Mouse (Mus musculus): Measurements from ENCODE around the gene Crat. TPM values are rescaled to one million over a fixed set of nuclear protein-coding genes. Genes with fewer than 3 reads are reported as not detected.

The Crat gene
- polyA plus RNA-seq, 1 experiment from 2014 or later = 64.3 TPM

DNA sequence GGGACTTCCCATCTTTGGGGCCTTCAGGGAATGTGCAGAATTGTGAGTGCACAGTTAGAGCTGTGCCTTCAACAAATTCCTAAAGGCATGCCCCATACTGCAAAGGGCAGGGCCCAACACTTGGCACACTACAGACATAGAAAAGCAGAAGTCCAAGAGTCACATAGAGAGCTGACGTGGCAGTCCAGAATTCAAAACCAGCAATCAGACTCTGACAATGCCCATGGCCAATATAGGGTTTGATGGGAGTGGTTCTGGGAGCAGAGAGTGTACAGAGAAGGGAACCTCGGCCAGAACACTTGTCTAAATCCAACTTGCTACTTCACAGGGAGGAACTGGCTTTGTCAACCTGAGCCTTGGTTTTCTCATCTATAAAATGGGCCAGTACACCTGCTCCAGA lies 8.4 kb downstream of the Crat start:
- no peak overlapping the region for H3K27ac ChIP-seq (ENCODE audit: low read depth)
- H3K4me2 ChIP-seq (ENCODE audit: low read depth, low read length) = no peak overlapping the region
- no peak overlapping the region for H3K9ac ChIP-seq (replicated peaks)
- no peak overlapping the region for H3K4me3 ChIP-seq (ENCODE audit: low read depth, low read length)
- H3K4me1 ChIP-seq (ENCODE audit: insufficient read depth) = peaks cover 10% of the 10 kb centered on the region
- ATAC-seq = no peak
- DNase-seq = no peak
- peaks cover 77% of the 10 kb centered on the region for H3K36me3 ChIP-seq (replicated peaks; ENCODE audit: insufficient read depth, low read length)
- no peaks in the 10 kb centered on the region for H3K27me3 ChIP-seq (ENCODE audit: insufficient read depth, low read length)
- WGBS (ENCODE audit: insufficient replicate concordance) = 71% methylated on average over 2 of the region's 2 CpGs
- no peaks in the 10 kb centered on the region for H3K9me3 ChIP-seq (ENCODE audit: low read length)
- TF ChIP-seq EP300 (IDR thresholded peaks at IDR 0.05; ENCODE audit: low read depth) (no peak), CTCF (IDR thresholded peaks at IDR 0.05; ENCODE audit: low read depth) (no peak)

DNA sequence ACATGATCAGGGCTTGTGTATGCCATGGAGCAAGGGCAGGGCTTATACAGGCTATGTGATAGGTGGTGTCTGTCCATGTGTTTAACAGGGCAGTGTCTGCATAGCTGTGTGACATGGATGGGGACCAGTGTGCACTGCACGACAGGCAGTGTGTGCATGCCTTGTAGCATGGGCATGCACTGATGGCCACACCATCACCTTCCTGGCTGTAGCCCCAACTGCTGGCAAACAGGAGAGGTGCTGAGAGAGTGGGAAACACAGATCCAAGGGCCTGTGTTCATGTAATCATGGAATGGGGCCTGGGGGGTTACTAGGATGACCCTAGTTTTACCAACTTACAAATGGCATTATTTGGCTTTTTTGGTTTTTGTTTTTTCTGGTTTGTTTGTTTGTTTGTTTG lies 11.7 kb downstream of the Crat start:
- 80% methylated on average over 1 of the region's 1 CpGs for WGBS (ENCODE audit: insufficient replicate concordance)
- Histone ChIP-seq H3K27me3 (ENCODE audit: insufficient read depth, low read length) (no peaks in the 10 kb centered on the region), H3K9me3 (ENCODE audit: low read length) (no peaks in the 10 kb centered on the region), H3K4me3 (ENCODE audit: low read depth, low read length) (no peak overlapping the region), H3K4me2 (ENCODE audit: low read depth, low read length) (no peak overlapping the region), H3K9ac (replicated peaks) (no peak overlapping the region), H3K4me1 (ENCODE audit: insufficient read depth) (peaks cover 4% of the 10 kb centered on the region), H3K36me3 (replicated peaks; ENCODE audit: insufficient read depth, low read length) (peaks cover 68% of the 10 kb centered on the region), H3K27ac (ENCODE audit: low read depth) (no peak overlapping the region)
- TF ChIP-seq CTCF (IDR thresholded peaks at IDR 0.05; ENCODE audit: low read depth) (no peak), EP300 (IDR thresholded peaks at IDR 0.05; ENCODE audit: low read depth) (no peak)
- ATAC-seq (no peak), DNase-seq (no peak)

DNA sequence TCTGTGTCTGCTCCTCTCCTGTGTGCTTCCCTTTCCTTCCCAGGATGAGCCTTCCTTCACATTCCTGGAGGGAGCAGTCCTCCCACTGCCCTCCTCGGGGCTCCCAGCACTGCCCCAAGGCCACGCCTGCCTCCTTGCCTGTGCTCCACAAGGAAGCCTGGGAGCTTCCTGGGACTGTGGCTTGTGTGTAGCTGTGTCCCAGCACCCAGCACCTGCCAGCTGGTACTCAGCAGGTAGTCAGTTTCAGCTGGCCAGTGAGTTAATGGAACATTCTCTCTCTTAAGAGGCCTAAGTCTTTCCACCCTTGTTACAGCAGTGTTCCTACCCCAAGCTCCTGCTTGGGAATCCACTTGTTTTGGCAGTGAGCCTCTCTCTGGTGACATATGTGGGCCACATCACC lies 12.8 kb downstream of the Crat start:
- H3K4me3 ChIP-seq (ENCODE audit: low read depth, low read length) = no peak overlapping the region
- no peak overlapping the region for H3K27ac ChIP-seq (ENCODE audit: low read depth)
- H3K9me3 ChIP-seq (ENCODE audit: low read length) = no peaks in the 10 kb centered on the region
- ATAC-seq (no peak), DNase-seq (no peak)
- no peak overlapping the region for H3K4me2 ChIP-seq (ENCODE audit: low read depth, low read length)
- WGBS (ENCODE audit: insufficient replicate concordance) = 56% methylated on average over 2 of the region's 2 CpGs
- H3K9ac ChIP-seq (replicated peaks) = no peak overlapping the region
- no peak for TF ChIP-seq CTCF (IDR thresholded peaks at IDR 0.05; ENCODE audit: low read depth)
- no peak for TF ChIP-seq EP300 (IDR thresholded peaks at IDR 0.05; ENCODE audit: low read depth)
- H3K27me3 ChIP-seq (ENCODE audit: insufficient read depth, low read length) = no peaks in the 10 kb centered on the region
- H3K4me1 ChIP-seq (ENCODE audit: insufficient read depth) = no peaks in the 10 kb centered on the region
- H3K36me3 ChIP-seq (replicated peaks; ENCODE audit: insufficient read depth, low read length) = peaks cover 69% of the 10 kb centered on the region

DNA sequence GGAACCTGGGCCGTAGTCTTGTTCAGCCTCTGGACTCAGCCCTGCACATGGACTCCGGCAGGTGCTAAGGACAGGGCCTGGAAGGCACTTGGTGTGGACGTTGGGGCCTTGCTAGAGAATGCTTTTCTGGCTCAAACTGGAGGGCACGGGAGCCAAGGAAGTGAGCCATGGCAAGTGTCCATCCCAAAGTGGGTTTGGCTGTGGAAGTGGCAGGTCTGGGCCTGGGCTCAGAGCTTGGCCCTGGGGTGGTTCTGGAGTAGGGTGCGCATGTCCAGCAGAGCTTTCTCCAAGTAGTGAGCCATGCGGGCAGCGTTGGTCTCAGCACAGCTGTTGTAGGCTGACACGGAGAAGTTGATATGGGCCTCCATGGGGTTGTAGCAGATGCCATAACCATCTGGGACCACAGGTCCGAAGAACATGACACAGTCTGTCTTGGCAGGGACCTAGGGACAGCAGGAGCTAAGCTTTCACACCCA lies 13.2 kb downstream of the Crat start:
- Histone ChIP-seq H3K9me3 (ENCODE audit: low read length) (no peaks in the 10 kb centered on the region), H3K4me3 (ENCODE audit: low read depth, low read length) (no peak overlapping the region), H3K27me3 (ENCODE audit: insufficient read depth, low read length) (no peaks in the 10 kb centered on the region), H3K27ac (ENCODE audit: low read depth) (no peak overlapping the region), H3K4me2 (ENCODE audit: low read depth, low read length) (no peak overlapping the region), H3K36me3 (replicated peaks; ENCODE audit: insufficient read depth, low read length) (peaks cover 65% of the 10 kb centered on the region), H3K9ac (replicated peaks) (no peak overlapping the region), H3K4me1 (ENCODE audit: insufficient read depth) (no peaks in the 10 kb centered on the region)
- DNase-seq (no peak), ATAC-seq (no peak)
- TF ChIP-seq EP300 (IDR thresholded peaks at IDR 0.05; ENCODE audit: low read depth) = no peak
- no peak for TF ChIP-seq CTCF (IDR thresholded peaks at IDR 0.05; ENCODE audit: low read depth)
- WGBS (ENCODE audit: insufficient replicate concordance) = 89% methylated on average over 9 of the region's 9 CpGs

DNA sequence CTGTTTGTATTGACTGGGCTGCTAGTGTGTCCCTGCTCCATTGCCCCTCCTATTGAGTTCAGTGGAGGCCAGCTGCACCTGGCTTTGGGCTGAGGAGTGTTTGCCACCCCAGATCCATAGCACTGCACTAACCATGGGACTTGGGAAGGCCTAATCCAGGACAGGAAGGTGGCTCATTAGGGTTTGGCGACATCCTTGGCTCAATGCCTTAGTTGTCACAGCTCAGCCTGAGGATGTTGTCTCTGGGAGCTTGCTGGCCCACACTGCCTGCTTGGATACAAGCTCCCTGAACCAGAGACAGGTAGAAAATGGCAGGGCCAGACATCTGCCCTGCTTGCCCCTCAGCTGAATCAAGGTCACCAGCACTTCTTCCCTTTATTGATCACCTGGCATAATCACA lies 14.0 kb downstream of the Crat start:
- no peak for ATAC-seq
- no peak overlapping the region for H3K4me3 ChIP-seq (ENCODE audit: low read depth, low read length)

DNA sequence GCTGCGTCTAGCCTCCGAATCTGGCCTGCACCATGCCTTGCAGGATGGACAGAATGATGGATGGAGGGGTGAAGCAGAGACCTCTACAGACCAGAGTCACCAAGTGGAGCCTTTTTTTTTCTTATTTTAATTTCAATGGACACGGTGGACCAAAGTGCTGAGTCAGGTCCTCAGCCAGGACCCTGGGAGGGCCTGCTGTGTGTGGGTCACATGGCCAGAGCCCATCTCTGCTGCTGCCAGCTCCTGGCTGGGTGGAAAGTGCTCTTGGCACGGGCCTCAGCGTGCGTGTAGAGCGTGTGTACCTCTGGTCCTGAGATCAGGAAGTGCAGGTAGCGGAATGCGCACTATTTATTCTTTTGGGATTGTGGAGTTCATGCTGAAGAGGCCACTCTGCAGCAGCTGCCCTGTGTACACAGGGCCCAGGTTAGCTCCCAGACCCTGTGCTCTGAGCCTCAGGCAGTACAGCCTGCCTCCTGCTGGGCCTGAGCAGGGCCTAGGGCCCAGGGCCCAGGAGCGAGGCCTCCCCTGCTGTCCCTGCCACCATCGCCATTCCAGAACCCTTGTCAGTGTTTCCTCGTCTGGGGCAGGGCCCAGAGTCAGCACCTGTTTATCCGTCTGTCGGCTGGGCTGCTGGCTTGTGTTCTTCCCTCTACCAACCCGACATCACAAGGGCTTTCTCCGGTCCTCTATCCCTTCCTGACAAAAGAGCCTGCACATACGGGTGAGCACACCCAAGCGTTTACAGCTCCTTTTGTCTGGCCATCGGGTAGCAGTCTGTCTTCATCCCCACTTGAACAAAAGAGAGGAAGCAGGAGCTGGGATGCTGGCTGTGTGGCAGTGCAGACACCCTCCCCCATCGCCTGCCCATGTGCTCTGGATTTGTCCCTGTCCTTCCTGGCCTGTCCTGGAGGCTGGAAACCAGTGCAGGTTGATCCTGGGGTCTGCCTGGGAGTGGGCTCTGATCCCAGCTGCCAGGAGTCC lies 16.1 kb downstream of the Crat start:
- TF ChIP-seq CTCF (IDR thresholded peaks at IDR 0.05; ENCODE audit: low read depth) (no peak), EP300 (IDR thresholded peaks at IDR 0.05; ENCODE audit: low read depth) (no peak)
- Histone ChIP-seq H3K27me3 (ENCODE audit: insufficient read depth, low read length) (no peaks in the 10 kb centered on the region), H3K9me3 (ENCODE audit: low read length) (no peaks in the 10 kb centered on the region), H3K4me2 (ENCODE audit: low read depth, low read length) (no peak overlapping the region), H3K4me3 (ENCODE audit: low read depth, low read length) (no peak overlapping the region), H3K36me3 (replicated peaks; ENCODE audit: insufficient read depth, low read length) (peaks cover 50% of the 10 kb centered on the region), H3K27ac (ENCODE audit: low read depth) (no peak overlapping the region), H3K9ac (replicated peaks) (no peak overlapping the region), H3K4me1 (ENCODE audit: insufficient read depth) (no peaks in the 10 kb centered on the region)
- no peak for DNase-seq
- WGBS (ENCODE audit: insufficient replicate concordance) = 81% methylated on average over 20 of the region's 20 CpGs
- no peak for ATAC-seq

More for the DNA sequence above, 14.0 kb downstream of the Crat start:
- DNase-seq = no peak
- Histone ChIP-seq H3K4me1 (ENCODE audit: insufficient read depth) (no peaks in the 10 kb centered on the region), H3K36me3 (replicated peaks; ENCODE audit: insufficient read depth, low read length) (peaks cover 64% of the 10 kb centered on the region), H3K9me3 (ENCODE audit: low read length) (no peaks in the 10 kb centered on the region), H3K27me3 (ENCODE audit: insufficient read depth, low read length) (no peaks in the 10 kb centered on the region), H3K9ac (replicated peaks) (no peak overlapping the region), H3K4me2 (ENCODE audit: low read depth, low read length) (no peak overlapping the region), H3K27ac (ENCODE audit: low read depth) (no peak overlapping the region)
- WGBS (ENCODE audit: insufficient replicate concordance) = 81% methylated on average over 1 of the region's 1 CpGs
- TF ChIP-seq EP300 (IDR thresholded peaks at IDR 0.05; ENCODE audit: low read depth) = no peak
- TF ChIP-seq CTCF (IDR thresholded peaks at IDR 0.05; ENCODE audit: low read depth) = no peak
